Mouse (Mus musculus) bone marrow macrophage, adult 2 months (primary cell): ENCODE data around the gene Plekhm1.

ENCODE experiments used
- CTCF ChIP-seq: IDR thresholded peaks from 2 replicates; pipeline ENCODE4 v1.5.1; 2012; ENCODE audit warnings: low read depth, mild to moderate bottlenecking, low read length, moderate library complexity
- POLR2A ChIP-seq: IDR thresholded peaks from 2 replicates; pipeline ENCODE4 v1.6.1; 2012; ENCODE audit warnings: mild to moderate bottlenecking, low read depth, low read length, borderline replicate concordance

DNA sequence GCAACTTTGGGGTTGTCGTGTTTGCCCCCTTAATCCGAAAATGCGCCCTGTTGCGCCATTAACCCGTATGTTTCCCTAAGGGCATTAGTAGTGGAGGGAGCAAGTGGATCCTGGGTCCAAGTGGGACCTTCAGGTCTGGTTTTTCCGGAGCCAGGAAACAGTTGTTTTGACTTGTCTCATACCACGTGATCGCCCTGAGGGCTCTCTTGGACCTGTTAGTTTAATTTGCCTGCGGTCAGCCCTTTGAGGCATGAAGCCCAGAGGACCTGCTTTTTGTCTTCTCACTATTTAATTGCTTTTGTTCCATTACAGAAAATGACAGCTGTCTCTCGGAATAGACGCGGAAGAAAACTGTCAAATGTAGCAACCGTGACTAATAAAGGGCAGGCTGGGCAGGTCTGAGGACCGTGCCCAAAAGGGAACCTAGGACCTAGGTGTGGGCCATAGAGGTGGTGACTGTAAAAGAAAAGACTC is 500 bp upstream of the Plekhm1 start:
- no peak for TF ChIP-seq CTCF
- TF ChIP-seq POLR2A: no peak
